Mouse (Mus musculus): ENCODE results near the gene Gm14180. TPM values are rescaled to one million over a fixed set of nuclear protein-coding genes. Genes with fewer than 3 reads are reported as not detected.
"Not testable (repeated sequence)": the region's sequence is repeated elsewhere in the genome, so short reads cannot be mapped to it uniquely, and the experiment has no call there.

Gene Gm14180
- polyA plus RNA-seq (2015; fragmentation: Nextera tagmentation; extraction: Ambion mirVana) = not detected in 2 replicates

- Histone ChIP-seq H3K9ac (replicated peaks) (no peak within 1 kb of the TSS), H3K27me3 (ENCODE audit: insufficient read depth, low read length) (no peaks in the 10 kb centered on the region), H3K36me3 (replicated peaks; ENCODE audit: insufficient read depth, low read length) (no peaks in the 10 kb centered on the region), H3K4me1 (ENCODE audit: insufficient read depth) (no peaks in the 10 kb centered on the region), H3K4me3 (ENCODE audit: low read depth, low read length) (no peak within 1 kb of the TSS), H3K4me2 (ENCODE audit: low read depth, low read length) (no peak within 1 kb of the TSS), H3K27ac (ENCODE audit: low read depth) (no peak within 1 kb of the TSS), H3K9me3 (ENCODE audit: low read length) (no peaks in the 10 kb centered on the region)
- no peak for TF ChIP-seq CTCF (IDR thresholded peaks at IDR 0.05; ENCODE audit: low read depth)
- no peak for TF ChIP-seq EP300 (IDR thresholded peaks at IDR 0.05; ENCODE audit: low read depth)
- no peak for DNase-seq
- ATAC-seq = no peak
- 49% methylated on average over 2 of the region's 2 CpGs for WGBS (ENCODE audit: insufficient replicate concordance)
These were observed at the start of gene Gm14180 for GRCm38 (mm10) chr11:99734190-99734589. TSS of gene Gm14180 (minus strand) at chr11:99734290.

- H3K36me3 ChIP-seq (replicated peaks; ENCODE audit: insufficient read depth, low read length) = no peaks in the 10 kb centered on the region
- no peaks in the 10 kb centered on the region for H3K27me3 ChIP-seq (ENCODE audit: insufficient read depth, low read length)
- WGBS (ENCODE audit: insufficient replicate concordance) = 85% methylated on average over 2 of the region's 2 CpGs
- H3K4me3 ChIP-seq (ENCODE audit: low read depth, low read length) = no peak within 1 kb of the TSS
- DNase-seq (no peak), ATAC-seq (no peak)
- TF ChIP-seq CTCF (IDR thresholded peaks at IDR 0.05; ENCODE audit: low read depth) (no peak), EP300 (IDR thresholded peaks at IDR 0.05; ENCODE audit: low read depth) (no peak)
- no peaks in the 10 kb centered on the region for H3K9me3 ChIP-seq (ENCODE audit: low read length)
- no peak within 1 kb of the TSS for H3K9ac ChIP-seq (replicated peaks)
- no peaks in the 10 kb centered on the region for H3K4me1 ChIP-seq (ENCODE audit: insufficient read depth)
- H3K4me2 ChIP-seq (ENCODE audit: low read depth, low read length) = no peak within 1 kb of the TSS
- H3K27ac ChIP-seq (ENCODE audit: low read depth) = no peak within 1 kb of the TSS
These were observed 46.5 kb upstream of the Gm14180 start, which contains the start of gene Krtap4-8 for GRCm38 (mm10) chr11:99780604-99781003. TSS of gene Krtap4-8 (minus strand) at chr11:99780704.

DNA sequence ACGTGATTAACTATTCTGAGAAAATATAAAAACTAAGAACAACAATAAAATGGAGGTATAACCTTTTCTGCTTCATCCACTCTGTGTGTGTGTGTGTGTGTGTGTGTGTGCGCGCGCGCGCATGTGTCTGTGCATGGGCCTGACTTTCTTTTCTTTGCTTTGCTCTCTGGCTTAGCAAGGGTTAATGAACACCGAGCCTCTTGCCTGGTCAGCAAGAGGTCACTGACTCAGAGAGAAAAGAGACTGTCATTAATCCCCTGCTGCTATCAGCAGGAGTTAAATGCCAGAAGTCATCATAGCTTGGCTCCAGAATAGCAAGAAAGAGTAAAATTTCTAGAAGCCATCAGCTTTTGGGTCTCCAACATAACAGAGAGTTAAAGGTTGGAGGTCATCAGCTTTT lies 44.3 kb upstream of the Gm14180 start:
- Histone ChIP-seq H3K9me3 (ENCODE audit: low read length) (no peaks in the 10 kb centered on the region), H3K9ac (replicated peaks) (no peak overlapping the region), H3K4me2 (ENCODE audit: low read depth, low read length) (no peak overlapping the region), H3K4me3 (ENCODE audit: low read depth, low read length) (no peak overlapping the region), H3K27me3 (ENCODE audit: insufficient read depth, low read length) (no peaks in the 10 kb centered on the region), H3K36me3 (replicated peaks; ENCODE audit: insufficient read depth, low read length) (no peaks in the 10 kb centered on the region), H3K4me1 (ENCODE audit: insufficient read depth) (no peaks in the 10 kb centered on the region), H3K27ac (ENCODE audit: low read depth) (no peak overlapping the region)
- DNase-seq (no peak), ATAC-seq (no peak)
- no peak for TF ChIP-seq EP300 (IDR thresholded peaks at IDR 0.05; ENCODE audit: low read depth)
- no peak for TF ChIP-seq CTCF (IDR thresholded peaks at IDR 0.05; ENCODE audit: low read depth)
- WGBS (ENCODE audit: insufficient replicate concordance) = 69% methylated on average over 7 of the region's 7 CpGs

DNA sequence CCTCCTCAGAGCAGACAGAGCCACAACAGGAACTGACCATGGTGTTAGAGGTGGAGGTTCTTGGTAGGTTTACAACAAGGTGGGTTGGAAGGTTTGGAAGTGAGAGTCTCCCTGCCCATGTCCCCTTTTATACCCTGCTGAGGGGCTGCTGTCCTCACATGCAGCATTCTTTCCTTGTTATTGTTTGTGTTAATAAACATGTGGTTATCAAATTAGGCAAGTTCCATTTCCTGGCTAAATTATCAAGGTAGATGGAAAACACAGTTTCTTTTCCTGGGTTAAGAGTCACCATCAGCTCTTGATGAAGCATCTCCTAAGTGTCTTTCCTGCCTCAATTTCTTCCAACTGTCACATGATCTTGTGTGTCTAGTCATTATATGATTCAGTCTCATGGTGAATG lies 38.7 kb upstream of the Gm14180 start, which contains the start of gene Gm11595:
TSS of gene Gm11595 (minus strand) at position 101 of the 400 bp plus-strand sequence.
- not testable (repeated sequence) for H3K9ac ChIP-seq (replicated peaks); H3K4me1 ChIP-seq (ENCODE audit: insufficient read depth); H3K36me3 ChIP-seq (replicated peaks; ENCODE audit: insufficient read depth, low read length); H3K27ac ChIP-seq (ENCODE audit: low read depth); H3K4me2 ChIP-seq (ENCODE audit: low read depth, low read length); H3K27me3 ChIP-seq (ENCODE audit: insufficient read depth, low read length); H3K4me3 ChIP-seq (ENCODE audit: low read depth, low read length); DNase-seq; ATAC-seq; H3K9me3 ChIP-seq (ENCODE audit: low read length)

GRCm38 (mm10) chr11:99768410-99768809 lies 34.3 kb upstream of the Gm14180 start:
- no peak for TF ChIP-seq CTCF (IDR thresholded peaks at IDR 0.05; ENCODE audit: low read depth)
- no peak for TF ChIP-seq EP300 (IDR thresholded peaks at IDR 0.05; ENCODE audit: low read depth)
- H3K36me3 ChIP-seq (replicated peaks; ENCODE audit: insufficient read depth, low read length) = no peaks in the 10 kb centered on the region
- no peaks in the 10 kb centered on the region for H3K27me3 ChIP-seq (ENCODE audit: insufficient read depth, low read length)
- H3K4me2 ChIP-seq (ENCODE audit: low read depth, low read length) = no peak overlapping the region
- H3K27ac ChIP-seq (ENCODE audit: low read depth) = no peak overlapping the region
- H3K4me1 ChIP-seq (ENCODE audit: insufficient read depth) = no peaks in the 10 kb centered on the region
- WGBS (ENCODE audit: insufficient replicate concordance) = 61% methylated on average over 2 of the region's 2 CpGs
- ATAC-seq = no peak
- no peaks in the 10 kb centered on the region for H3K9me3 ChIP-seq (ENCODE audit: low read length)
- H3K9ac ChIP-seq (replicated peaks) = no peak overlapping the region
- DNase-seq = no peak
- no peak overlapping the region for H3K4me3 ChIP-seq (ENCODE audit: low read depth, low read length)

GRCm38 (mm10) chr11:99758877-99759276 lies 24.8 kb upstream of the Gm14180 start:
- DNase-seq (no peak), ATAC-seq (no peak)
- Histone ChIP-seq H3K9me3 (ENCODE audit: low read length) (no peaks in the 10 kb centered on the region), H3K36me3 (replicated peaks; ENCODE audit: insufficient read depth, low read length) (no peaks in the 10 kb centered on the region), H3K4me3 (ENCODE audit: low read depth, low read length) (no peak overlapping the region), H3K27ac (ENCODE audit: low read depth) (no peak overlapping the region), H3K4me2 (ENCODE audit: low read depth, low read length) (no peak overlapping the region), H3K4me1 (ENCODE audit: insufficient read depth) (no peaks in the 10 kb centered on the region), H3K27me3 (ENCODE audit: insufficient read depth, low read length) (no peaks in the 10 kb centered on the region), H3K9ac (replicated peaks) (no peak overlapping the region)
- 65% methylated on average over 1 of the region's 1 CpGs for WGBS (ENCODE audit: insufficient replicate concordance)
- no peak for TF ChIP-seq EP300 (IDR thresholded peaks at IDR 0.05; ENCODE audit: low read depth)
- TF ChIP-seq CTCF (IDR thresholded peaks at IDR 0.05; ENCODE audit: low read depth) = no peak

GRCm38 (mm10) chr11:99743985-99744384 lies 9.9 kb upstream of the Gm14180 start:
- ATAC-seq (no peak), DNase-seq (no peak)
- H3K9me3 ChIP-seq (ENCODE audit: low read length) = no peaks in the 10 kb centered on the region
- 62% methylated on average over 3 of the region's 3 CpGs for WGBS (ENCODE audit: insufficient replicate concordance)
- H3K4me1 ChIP-seq (ENCODE audit: insufficient read depth) = no peaks in the 10 kb centered on the region
- TF ChIP-seq EP300 (IDR thresholded peaks at IDR 0.05; ENCODE audit: low read depth) = no peak
- no peak for TF ChIP-seq CTCF (IDR thresholded peaks at IDR 0.05; ENCODE audit: low read depth)
- no peak overlapping the region for H3K4me2 ChIP-seq (ENCODE audit: low read depth, low read length)
- H3K27ac ChIP-seq (ENCODE audit: low read depth) = no peak overlapping the region
- H3K36me3 ChIP-seq (replicated peaks; ENCODE audit: insufficient read depth, low read length) = no peaks in the 10 kb centered on the region
- H3K4me3 ChIP-seq (ENCODE audit: low read depth, low read length) = no peak overlapping the region
- H3K9ac ChIP-seq (replicated peaks) = no peak overlapping the region
- no peaks in the 10 kb centered on the region for H3K27me3 ChIP-seq (ENCODE audit: insufficient read depth, low read length)
